Mouse (Mus musculus) liver, embryonic 15.5 days (tissue): Measurements from ENCODE around the gene Spryd7. TPM values are rescaled to one million over a fixed set of nuclear protein-coding genes. Genes with fewer than 3 reads are reported as not detected.
A peak's percentile ranks its signal among the peaks of the same experiment; 100 is the strongest.
"Not testable (repeated sequence)": the region's sequence is repeated elsewhere in the genome, so short reads cannot be mapped to it uniquely, and the experiment has no call there.

Experiments used
- ATAC-seq: fragments of 200-750 bp; cut with Nextera tagmentation; 2 replicates; pipeline ENCODE4 v1.8.0; 2017; ENCODE audit warnings: moderate number of reproducible peaks, mild to moderate bottlenecking, moderate library complexity; ENCODE audit not compliant: insufficient read depth
- H3K27ac ChIP-seq: fragments of 300-500 bp; sonication (generic); replicated peaks from 2 replicates; pipeline ENCODE4 v1.5.1; 2015; ENCODE audit warnings: mild to moderate bottlenecking, inconsistent platforms
- H3K27me3 ChIP-seq: fragments of 300-500 bp; sonication (generic); 2 replicates; pipeline ENCODE4 v1.6.1; 2015; ENCODE audit warnings: mild to moderate bottlenecking, inconsistent platforms
- H3K36me3 ChIP-seq: fragments of 300-500 bp; sonication (generic); replicated peaks from 2 replicates; pipeline ENCODE4 v1.6.1; 2015; ENCODE audit warnings: moderate library complexity, mild to moderate bottlenecking, inconsistent platforms
- H3K4me1 ChIP-seq: fragments of 300-500 bp; sonication (generic); replicated peaks from 2 replicates; pipeline ENCODE4 v1.6.1; 2015; ENCODE audit warnings: inconsistent platforms
- H3K4me2 ChIP-seq: fragments of 300-500 bp; sonication (generic); 2 replicates; pipeline ENCODE4 v1.6.1; 2015; ENCODE audit warnings: moderate library complexity, mild to moderate bottlenecking, inconsistent platforms
- H3K4me3 ChIP-seq: fragments of 300-500 bp; sonication (generic); replicated peaks from 2 replicates; pipeline ENCODE4 v1.5.1; 2015; ENCODE audit warnings: mild to moderate bottlenecking, inconsistent platforms
- H3K9ac ChIP-seq: fragments of 300-500 bp; sonication (generic); 2 replicates; pipeline ENCODE4 v1.6.1; 2015; ENCODE audit warnings: moderate library complexity, mild to moderate bottlenecking, inconsistent platforms
- H3K9me3 ChIP-seq: fragments of 300-500 bp; sonication (generic); replicated peaks from 2 replicates; pipeline ENCODE4 v1.6.1; 2016; ENCODE audit warnings: inconsistent platforms
- WGBS: fragments of 180-500 bp; shearing (Covaris S2); methylation state at CpG from one replicate; pipeline ENCODE4 v1.1.7; 2015; ENCODE audit warnings: mixed read lengths; ENCODE audit not compliant: insufficient replicate concordance; 5-methylcytosine and 5-hydroxymethylcytosine counted together
- polyA plus RNA-seq: library from polyadenylated mRNA; unstranded; fragments of >200 nt; fragmentation: Nextera tagmentation; extraction: Ambion mirVana; gene quantifications from 2 replicates; pipeline ENCODE4 v1.2.1, GENCODE M21; 2015

Spryd7 gene
- polyA plus RNA-seq, result 6.8 and 8.3 TPM in 2 replicates

DNA sequence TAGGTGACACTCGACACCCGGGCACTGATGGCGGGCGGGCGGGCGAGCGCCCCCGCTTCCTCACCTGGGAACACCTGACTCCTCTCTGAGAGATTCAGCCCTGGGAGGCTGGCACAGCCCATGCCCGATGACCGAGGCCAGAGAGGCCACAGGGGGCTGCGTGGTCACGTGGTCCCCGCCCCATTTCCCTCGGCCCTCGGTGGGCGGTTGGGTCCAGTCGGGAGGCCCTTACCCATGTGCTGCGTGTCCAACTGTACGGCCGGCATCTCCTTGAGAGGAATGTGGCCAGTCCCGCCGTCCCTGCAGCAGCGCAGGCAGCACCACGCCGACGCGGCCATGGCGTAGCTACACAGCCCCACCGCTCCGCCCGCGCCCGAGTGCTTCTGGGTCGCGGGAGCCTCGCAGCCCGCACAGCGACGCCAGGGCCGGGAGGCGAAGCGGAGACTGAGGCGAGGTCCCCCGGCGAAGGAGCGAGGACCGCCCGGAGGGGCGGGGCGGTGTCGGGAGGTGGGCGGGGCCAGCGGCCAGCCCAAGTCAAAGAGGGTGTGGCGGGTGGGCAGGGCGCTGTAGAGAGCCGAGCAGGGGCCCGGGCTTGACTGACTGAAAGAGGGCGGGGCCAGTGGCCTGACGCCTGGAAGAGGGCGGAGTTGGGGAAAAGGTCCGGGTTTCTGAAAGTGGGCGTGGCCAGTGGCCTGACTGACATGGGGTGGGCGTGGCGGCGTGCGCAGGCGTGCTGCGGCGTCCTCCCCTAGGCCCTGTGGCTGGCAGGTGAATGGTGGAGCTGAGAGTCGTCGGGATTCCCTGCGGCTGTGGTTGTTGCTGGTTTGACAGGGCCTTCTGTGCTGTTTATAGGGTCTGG lies at the start of gene Spryd7:
Spryd7 (minus strand) TSS at position 598 of the 859 bp plus-strand sequence.
- H3K9ac ChIP-seq, result peak within 1 kb of the TSS; percentile 89
- H3K4me2 ChIP-seq, result peak within 1 kb of the TSS; percentile 100
- peaks cover 6% of the 10 kb centered on the region for H3K27me3 ChIP-seq
- peak within 1 kb of the TSS; percentile 85 for H3K27ac ChIP-seq
- peak; percentile 97 for ATAC-seq
- H3K36me3 ChIP-seq, result no peaks in the 10 kb centered on the region
- under 1% methylated on average over 72 of the region's 72 CpGs for whole genome bisulfite sequencing
- H3K9me3 ChIP-seq, result no peaks in the 10 kb centered on the region
- peak within 1 kb of the TSS; percentile 80 for H3K4me3 ChIP-seq
- peaks cover 25% of the 10 kb centered on the region for H3K4me1 ChIP-seq

DNA sequence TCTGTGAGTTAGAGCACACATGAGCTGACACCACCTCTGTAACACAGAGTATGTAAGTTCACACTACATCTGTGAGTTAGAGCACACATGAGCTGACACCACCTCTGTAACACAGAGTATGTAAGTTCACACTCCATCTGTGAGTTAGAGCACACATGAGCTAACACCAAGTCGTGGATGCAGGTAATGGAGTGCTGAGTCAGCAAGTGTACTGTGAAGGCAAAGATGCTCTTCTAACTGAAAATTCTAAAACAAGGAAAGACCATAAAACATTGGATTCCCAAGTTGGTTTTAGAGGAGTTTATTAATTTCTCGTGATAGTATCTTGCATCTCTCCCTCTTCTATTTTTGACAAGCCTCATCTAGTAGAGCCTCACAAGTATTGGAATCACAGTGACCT lies 49.4 kb upstream of the Spryd7 start:
- H3K27me3 ChIP-seq, H3K4me1 ChIP-seq, ATAC-seq, H3K27ac ChIP-seq, H3K36me3 ChIP-seq, H3K9me3 ChIP-seq, H3K9ac ChIP-seq, H3K4me2 ChIP-seq, H3K4me3 ChIP-seq: not testable (repeated sequence)
- 63% methylated on average over 2 of the region's 2 CpGs for WGBS

DNA sequence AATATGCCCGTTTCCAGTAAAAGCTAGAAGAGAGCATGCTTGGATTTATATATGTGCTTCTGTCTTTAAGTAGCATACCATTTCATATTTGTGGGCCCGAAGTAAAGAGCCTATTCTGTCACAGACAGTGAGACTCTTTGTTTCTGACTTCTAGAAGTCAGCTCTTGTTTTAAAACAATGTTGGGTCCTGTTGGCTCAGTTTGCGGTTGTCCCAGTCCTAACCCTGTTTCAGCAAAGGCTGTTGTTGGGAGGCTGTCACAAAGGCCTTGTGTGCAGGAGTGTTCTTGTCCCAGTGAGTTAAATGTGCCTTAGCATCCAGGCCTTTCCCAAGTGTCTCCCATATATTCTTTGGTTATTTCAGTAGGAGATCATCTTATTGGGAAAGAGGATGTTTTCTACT lies 47.4 kb upstream of the Spryd7 start:
- ATAC-seq, result no peak
- H3K4me1 ChIP-seq, result peaks cover 12% of the 10 kb centered on the region
- H3K36me3 ChIP-seq, result peaks cover 4% of the 10 kb centered on the region
- H3K4me2 ChIP-seq, result no peak overlapping the region
- 83% methylated on average over 3 of the region's 3 CpGs for WGBS
- H3K4me3 ChIP-seq, result no peak overlapping the region
- H3K9ac ChIP-seq, result no peak overlapping the region
- no peaks in the 10 kb centered on the region for H3K27me3 ChIP-seq
- no peaks in the 10 kb centered on the region for H3K9me3 ChIP-seq
- no peak overlapping the region for H3K27ac ChIP-seq

DNA sequence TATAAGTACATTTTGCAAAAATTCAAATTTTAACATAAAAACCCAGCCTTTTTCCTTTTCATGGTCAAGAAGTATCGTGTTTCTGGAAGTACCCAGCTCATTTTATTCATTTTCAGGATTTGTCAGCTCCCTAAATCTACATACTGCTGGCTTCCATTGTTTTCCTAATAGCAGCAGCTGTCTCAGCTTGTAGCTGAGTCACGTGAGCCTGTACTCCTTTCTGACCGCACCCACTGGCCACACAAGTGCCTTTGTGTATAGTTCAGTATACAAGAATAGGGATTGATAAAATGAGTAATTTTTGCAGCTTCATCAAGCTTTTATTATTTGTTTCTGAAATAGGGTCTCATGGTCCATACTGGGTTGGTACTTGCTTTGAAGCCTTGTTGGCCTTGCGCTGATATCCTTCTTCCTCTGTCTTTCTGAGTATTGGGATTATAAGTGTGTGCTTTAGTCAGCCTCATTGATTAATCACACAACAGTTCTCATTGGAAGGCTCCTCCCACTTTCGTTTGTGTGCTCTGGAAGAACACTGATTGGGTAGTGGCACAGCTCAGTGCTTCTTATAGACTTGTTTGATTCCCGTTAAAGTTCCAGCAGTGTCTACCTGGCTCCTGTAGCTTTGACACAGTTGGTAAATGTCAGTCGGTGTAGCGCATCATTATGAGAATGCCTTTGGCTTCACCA lies 46.5 kb upstream of the Spryd7 start:
- H3K4me2 ChIP-seq, result no peak overlapping the region
- no peak overlapping the region for H3K27ac ChIP-seq
- H3K4me1 ChIP-seq, result peaks cover 19% of the 10 kb centered on the region
- H3K9me3 ChIP-seq, result no peaks in the 10 kb centered on the region
- no peaks in the 10 kb centered on the region for H3K27me3 ChIP-seq
- ATAC-seq, result no peak
- peaks cover 4% of the 10 kb centered on the region for H3K36me3 ChIP-seq
- WGBS, result 74% methylated on average over 8 of the region's 8 CpGs
- no peak overlapping the region for H3K9ac ChIP-seq
- no peak overlapping the region for H3K4me3 ChIP-seq

DNA sequence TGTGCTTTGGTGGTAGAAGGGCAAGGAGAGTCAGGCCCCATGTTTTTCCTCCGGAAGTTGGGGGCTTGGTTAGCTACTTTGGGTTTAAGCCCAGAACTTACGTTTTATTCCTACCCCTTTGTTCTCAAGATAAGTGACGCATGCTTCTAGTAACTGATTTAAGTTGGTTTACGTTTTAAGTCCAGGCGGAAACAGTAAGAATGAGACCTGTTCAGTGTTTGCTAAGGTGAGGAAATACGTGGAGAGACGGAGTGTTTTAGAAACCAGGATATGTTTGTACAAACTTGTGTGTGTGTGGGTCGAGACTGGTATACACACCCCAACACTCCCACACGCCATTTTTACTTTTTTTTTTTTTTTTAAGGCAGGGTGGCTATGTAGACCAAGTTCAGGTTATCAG lies 44.7 kb upstream of the Spryd7 start:
- H3K27ac ChIP-seq, result no peak overlapping the region
- peaks cover under 1% of the 10 kb centered on the region; the same call in 1 of the 2 replicates for H3K36me3 ChIP-seq
- peaks cover 25% of the 10 kb centered on the region for H3K4me1 ChIP-seq
- no peaks in the 10 kb centered on the region for H3K27me3 ChIP-seq
- H3K9me3 ChIP-seq, result no peaks in the 10 kb centered on the region
- 71% methylated on average over 9 of the region's 9 CpGs for WGBS
- ATAC-seq, result no peak
- no peak overlapping the region for H3K4me2 ChIP-seq
- no peak overlapping the region for H3K4me3 ChIP-seq
- H3K9ac ChIP-seq, result no peak overlapping the region

DNA sequence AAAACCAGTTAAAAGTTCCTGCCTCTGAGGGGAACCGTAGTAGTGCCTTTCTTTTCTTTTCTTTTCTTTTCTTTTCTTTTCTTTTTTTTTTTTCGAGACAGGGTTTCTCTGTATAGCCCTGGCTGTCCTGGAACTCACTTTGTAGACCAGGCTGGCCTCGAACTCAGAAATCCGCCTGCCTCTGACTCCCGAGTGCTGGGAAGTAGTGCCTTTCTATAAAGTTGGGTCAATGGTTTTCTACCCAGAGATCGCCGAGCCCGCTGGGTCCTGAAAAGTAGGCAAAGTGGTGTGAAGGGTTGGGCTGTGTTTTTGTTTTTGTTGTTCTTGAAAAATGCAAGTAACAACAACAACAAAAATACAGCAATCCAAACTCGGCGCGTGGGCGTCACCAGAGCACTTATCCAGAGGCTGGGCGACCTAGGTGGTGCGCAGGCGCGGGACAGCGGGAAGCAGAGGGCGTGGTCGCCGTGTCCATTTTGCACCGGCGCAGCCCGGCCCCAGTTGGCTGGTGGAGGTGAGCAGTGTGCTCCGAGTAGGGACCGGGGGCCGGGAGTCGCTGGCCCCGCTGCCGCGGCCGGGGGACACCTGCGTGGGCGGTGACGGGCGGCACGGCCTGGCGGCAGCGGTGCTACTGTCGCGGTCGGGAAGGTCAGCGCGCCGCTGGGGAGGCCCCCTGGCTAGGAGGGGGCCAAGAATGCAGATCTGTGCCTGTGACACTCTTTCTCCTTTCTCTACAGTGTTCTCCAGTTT lies 42.5 kb upstream of the Spryd7 start:
- peak overlapping the region; percentile 82 for H3K4me3 ChIP-seq
- H3K36me3 ChIP-seq, result no peaks in the 10 kb centered on the region
- peak overlapping the region; percentile 86 for H3K9ac ChIP-seq
- H3K9me3 ChIP-seq, result no peaks in the 10 kb centered on the region
- 3% methylated on average over 44 of the region's 44 CpGs for WGBS
- H3K4me2 ChIP-seq, result peak overlapping the region; percentile 87
- H3K4me1 ChIP-seq, result peaks cover 25% of the 10 kb centered on the region
- ATAC-seq, result peak; percentile 99
- no peaks in the 10 kb centered on the region for H3K27me3 ChIP-seq
- H3K27ac ChIP-seq, result peak overlapping the region; percentile 82

DNA sequence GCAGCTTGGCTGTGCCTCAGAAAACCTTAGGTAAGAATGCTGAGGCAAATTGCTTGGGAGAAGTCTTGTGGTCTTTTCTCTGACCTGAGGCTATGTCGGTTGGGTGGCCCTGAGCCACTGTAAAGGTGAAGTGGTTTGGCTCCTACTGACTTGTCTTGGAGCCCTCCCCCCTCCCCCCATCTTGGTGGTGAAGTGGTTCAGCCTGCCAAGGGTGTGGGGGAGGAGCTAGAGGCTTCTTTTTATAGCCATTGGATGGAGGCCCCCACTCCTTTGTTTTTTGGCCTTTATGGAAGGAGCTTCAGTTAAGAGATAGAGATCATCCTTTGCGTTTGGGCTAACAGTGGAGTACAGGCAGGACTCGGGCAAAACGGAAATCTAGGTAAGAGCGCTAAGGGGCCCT lies 41.3 kb upstream of the Spryd7 start, which contains the start of gene Trim13:
Trim13 (plus strand) TSS at position 280 of the 400 bp plus-strand sequence.
- Histone ChIP-seq H3K36me3 (no peaks in the 10 kb centered on the region), H3K27me3 (no peaks in the 10 kb centered on the region), H3K4me3 (peak within 1 kb of the TSS; percentile 82), H3K4me1 (peaks cover 25% of the 10 kb centered on the region), H3K4me2 (peak within 1 kb of the TSS; percentile 87), H3K9ac (peak within 1 kb of the TSS; percentile 54), H3K9me3 (no peaks in the 10 kb centered on the region), H3K27ac (peak within 1 kb of the TSS; percentile 61; the same call in 1 of the 2 replicates)
- WGBS, result 30% methylated on average over 5 of the region's 5 CpGs
- ATAC-seq, result no peak

DNA sequence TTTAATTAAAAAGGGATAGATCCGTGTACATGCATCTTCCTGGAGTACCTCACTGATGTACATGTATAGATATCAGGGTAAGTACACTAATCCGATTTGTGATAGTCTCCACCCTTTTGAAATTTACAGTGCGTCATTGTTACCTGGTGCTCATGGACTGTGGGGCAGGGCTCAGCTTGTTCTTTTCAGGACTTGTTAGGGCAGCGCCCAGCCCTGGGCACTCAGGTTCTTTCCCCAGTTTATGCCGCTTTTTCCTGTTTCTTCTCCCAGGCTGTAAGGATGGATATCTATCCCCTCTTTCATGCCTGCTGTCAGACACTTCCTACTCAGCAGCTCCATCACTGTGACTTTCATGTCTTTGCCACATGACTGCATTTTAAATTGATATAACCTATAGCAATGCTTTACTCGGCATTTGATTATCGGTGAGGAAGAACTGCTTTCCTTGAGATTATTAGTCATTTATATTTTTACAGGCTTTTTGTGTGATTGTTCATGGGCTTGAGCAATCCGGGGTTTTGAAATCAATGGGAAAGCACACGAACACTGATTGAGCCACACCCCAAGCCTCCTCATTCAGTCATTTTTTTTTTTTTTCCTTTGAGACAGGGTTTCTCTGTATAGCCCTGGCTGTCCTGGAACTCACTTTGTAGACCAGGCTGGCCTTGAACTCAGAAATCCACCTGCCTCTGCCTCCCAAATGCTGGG lies 40.2 kb upstream of the Spryd7 start:
- Histone ChIP-seq H3K27ac (no peak overlapping the region), H3K4me2 (no peak overlapping the region), H3K27me3 (no peaks in the 10 kb centered on the region), H3K4me3 (no peak overlapping the region), H3K36me3 (no peaks in the 10 kb centered on the region), H3K9me3 (no peaks in the 10 kb centered on the region), H3K9ac (no peak overlapping the region), H3K4me1 (peaks cover 25% of the 10 kb centered on the region)
- 74% methylated on average over 9 of the region's 9 CpGs for WGBS
- ATAC-seq, result no peak

DNA sequence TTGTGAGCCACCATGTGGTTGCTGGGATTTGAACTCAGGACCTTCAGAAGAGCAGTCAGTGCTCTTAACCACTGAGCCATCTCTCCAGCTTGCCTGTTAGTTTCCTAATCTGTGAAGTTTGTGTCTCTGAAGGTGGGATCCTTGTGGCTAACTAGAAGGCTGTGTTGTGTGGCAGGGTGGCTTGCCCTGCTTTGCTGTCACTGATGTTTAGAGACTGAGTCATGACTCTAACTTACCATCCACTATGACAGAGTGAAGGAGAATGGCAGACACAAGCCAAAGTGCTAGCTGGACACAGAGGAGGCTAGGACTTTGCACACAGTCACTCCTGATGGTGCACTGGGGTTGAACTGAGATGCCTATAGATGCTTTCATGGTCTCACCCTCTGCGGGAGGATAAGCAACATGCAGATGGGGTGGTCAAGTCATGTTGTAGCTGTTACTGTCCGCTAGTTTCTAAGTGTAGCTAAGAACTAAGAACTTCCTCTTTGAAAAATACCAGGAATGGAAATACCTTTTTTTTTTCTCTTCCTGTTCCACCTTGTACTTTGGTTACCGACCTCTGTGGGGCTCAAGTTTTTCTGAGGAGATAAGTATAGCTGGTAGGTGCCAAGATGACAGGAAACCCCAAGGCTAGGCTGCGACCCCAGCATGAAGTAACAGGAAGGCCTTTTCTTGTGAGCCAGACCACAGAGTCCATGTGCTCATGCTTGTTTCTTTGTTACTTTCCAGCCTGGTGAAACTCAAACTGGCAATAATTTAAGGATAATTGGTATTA lies 32.8 kb upstream of the Spryd7 start:
- no peaks in the 10 kb centered on the region for H3K9me3 ChIP-seq
- H3K36me3 ChIP-seq, result no peaks in the 10 kb centered on the region
- no peak overlapping the region for H3K4me2 ChIP-seq
- H3K4me1 ChIP-seq, result no peaks in the 10 kb centered on the region
- WGBS, result 26% methylated on average over 4 of the region's 4 CpGs
- no peak for ATAC-seq
- no peak overlapping the region for H3K4me3 ChIP-seq
- no peak overlapping the region for H3K9ac ChIP-seq
- H3K27ac ChIP-seq, result no peak overlapping the region
- H3K27me3 ChIP-seq, result no peaks in the 10 kb centered on the region

DNA sequence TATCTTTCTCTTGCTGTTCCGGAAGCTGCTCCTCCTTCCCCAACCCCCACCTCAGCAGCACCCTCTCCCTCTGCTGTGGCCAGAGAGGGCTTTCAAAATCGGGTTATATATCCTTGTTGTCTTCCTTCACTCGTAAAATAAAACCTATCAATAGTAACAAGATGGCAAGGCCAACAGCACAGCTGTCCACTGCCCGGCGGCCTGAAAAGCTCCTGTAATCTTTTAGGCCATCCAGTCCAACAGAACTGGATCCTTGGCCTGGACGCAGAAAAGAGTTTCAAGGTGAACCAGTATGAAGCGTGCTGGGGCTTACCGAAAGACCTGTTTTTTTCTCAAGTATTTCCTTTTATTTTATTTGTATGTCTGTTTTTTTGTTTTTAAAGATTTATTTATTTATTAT lies 19.3 kb upstream of the Spryd7 start:
- ATAC-seq, result no peak
- no peaks in the 10 kb centered on the region for H3K9me3 ChIP-seq
- no peak overlapping the region for H3K9ac ChIP-seq
- no peak overlapping the region for H3K4me2 ChIP-seq
- no peak overlapping the region for H3K4me3 ChIP-seq
- no peaks in the 10 kb centered on the region for H3K36me3 ChIP-seq
- H3K27ac ChIP-seq, result no peak overlapping the region
- 63% methylated on average over 8 of the region's 8 CpGs for WGBS
- H3K27me3 ChIP-seq, result no peaks in the 10 kb centered on the region
- 0 out of 2 replicates have a peak, but pooled peaks cover 3% of the 10 kb centered on the region for H3K4me1 ChIP-seq
